Mouse (Mus musculus): ENCODE measurements around the gene Pax4.

The Pax4 gene

DNA sequence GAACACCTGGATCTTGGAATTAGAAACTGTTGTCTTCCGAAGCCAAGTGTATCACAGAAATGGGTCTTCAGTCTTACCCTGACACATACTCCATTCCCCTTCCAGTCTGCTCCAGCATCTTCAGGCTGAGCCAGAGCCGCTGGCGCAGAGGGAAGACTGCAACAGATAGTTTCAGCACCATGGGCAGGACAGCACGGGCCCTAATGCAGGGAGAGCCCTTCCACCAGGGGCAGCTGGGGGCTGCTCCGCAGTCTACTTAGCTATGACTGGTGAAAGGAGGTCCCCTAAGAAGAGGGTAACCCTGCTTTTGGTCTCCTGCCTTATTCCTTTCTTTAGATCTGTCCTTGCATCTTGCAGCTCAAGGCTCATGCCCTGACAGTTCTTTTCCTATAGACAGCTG, 1.3 kb upstream of the Pax4 start:
- DNase-seq (ENCODE audit: extremely low read depth, insufficient read length, low spot score) = no peak

DNA sequence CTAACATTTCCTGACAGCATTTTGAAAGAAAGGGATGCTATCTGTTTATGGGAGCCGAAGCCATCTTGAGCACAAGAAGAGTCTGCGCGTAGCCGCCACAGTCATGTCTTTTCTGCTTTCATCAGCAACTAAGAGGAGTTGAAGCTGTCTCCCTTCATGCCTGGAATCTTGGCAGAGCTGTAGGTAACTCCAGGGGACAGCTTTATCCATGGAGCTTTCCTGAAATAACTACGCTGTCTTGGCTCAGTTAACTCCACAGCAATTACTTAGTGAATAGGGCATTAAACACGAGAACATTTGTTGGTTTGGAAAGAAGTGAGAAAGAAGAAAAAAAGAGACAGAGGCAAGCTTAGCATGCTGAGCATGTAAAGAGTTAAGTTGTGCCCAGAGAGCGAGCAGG, 1.2 kb downstream of the Pax4 start:
- no peak for DNase-seq (ENCODE audit: extremely low read depth, insufficient read length, low spot score)

DNA sequence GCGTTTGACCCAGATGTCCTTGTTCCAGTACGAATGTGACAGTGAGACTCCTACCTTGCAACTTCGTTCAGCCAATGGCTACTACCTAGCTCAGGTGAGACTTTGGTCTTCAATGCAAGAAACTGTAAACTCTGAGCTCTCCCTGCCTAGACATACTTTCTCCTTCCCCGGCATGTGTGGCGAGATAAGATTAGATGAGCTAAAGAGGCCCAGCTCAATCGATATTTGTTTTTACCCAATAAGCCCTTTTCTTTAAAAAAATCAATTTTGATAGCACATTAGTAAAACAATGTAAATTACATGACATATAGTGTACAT, 17.7 kb downstream of the Pax4 start:
- DNase-seq (ENCODE audit: extremely low read depth, insufficient read length, low spot score) = no peak

DNA sequence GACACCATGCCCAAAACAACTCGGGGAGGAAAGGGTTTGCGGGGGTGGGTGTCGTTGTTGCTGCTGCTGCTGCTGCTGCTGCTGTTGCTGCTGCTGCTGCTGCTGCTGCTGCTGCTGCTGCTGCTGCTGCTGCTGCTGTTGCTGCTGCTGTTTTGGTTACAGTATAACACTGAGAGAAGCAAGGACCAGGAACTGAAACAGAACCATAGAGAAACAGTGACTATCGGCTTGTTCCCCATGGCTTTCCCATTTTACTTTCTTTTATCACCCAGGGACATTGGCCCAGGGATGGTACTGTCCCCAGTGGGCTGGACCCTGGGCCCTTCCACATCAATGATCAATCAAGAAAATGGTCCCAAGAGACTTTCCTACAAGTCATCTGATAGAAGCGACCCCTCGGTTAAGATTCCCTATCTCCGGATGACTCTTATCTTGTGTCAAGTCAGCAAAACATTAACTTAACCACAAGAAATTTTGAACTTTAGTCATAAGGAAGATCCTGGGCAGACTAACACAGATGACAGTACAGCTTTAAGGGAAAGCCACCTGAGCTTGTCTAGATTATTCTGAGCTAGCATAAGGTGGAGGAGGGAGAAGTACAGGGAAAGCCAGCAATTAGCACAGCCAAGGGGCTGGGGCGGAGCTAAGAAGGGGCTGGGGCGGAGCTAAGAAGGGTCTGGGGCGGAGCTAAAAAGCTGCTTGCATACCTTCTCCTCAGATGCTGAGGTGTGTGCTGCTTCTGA, 18.2 kb downstream of the Pax4 start:
- no peak for DNase-seq (ENCODE audit: extremely low read depth, insufficient read length, low spot score)

DNA sequence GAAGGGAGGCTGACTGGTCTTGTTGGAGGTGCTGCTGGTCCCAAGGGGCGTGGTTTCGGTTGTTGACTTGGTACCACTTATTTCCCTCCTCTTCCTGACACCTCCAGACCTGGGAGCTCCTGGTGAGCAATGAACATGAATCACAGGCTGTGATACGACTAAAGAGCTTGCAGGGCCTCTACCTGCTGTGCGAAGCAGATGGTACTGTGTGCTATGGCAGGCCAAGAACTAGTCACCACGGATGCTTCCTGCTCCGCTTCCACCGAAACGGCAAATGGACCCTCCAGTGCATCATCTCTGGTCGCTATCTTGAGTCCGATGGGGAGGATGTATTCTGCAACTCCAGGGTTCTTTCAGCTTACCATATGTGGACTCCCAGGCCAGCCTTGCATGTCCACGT, 19.3 kb downstream of the Pax4 start:
- no peak for DNase-seq (ENCODE audit: extremely low read depth, insufficient read length, low spot score)

DNA sequence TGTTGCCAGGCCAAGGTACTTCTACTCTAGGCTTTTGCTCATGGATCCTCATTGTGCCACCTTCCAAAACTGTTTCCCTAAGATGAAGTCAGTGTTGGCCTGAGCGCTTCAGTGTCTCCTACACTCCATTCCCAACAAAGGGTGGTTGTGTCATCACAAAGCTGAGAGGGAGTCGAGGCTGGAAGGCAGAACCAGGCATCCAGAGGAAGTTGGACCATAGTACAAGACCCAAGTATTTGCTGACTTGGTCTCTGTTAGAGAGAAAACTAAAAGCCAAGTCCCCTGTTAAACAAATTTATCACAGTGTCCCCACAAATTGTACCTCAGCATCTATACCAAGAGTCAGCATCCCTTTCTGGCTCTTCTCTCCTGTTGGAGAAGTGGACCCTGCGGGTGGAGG, 20.9 kb downstream of the Pax4 start, which contains the start of gene Gcc1:
Gene Gcc1 (minus strand): TSS at position 101 of the 400 bp plus-strand sequence.
- no peak for DNase-seq (ENCODE audit: extremely low read depth, insufficient read length, low spot score)

DNA sequence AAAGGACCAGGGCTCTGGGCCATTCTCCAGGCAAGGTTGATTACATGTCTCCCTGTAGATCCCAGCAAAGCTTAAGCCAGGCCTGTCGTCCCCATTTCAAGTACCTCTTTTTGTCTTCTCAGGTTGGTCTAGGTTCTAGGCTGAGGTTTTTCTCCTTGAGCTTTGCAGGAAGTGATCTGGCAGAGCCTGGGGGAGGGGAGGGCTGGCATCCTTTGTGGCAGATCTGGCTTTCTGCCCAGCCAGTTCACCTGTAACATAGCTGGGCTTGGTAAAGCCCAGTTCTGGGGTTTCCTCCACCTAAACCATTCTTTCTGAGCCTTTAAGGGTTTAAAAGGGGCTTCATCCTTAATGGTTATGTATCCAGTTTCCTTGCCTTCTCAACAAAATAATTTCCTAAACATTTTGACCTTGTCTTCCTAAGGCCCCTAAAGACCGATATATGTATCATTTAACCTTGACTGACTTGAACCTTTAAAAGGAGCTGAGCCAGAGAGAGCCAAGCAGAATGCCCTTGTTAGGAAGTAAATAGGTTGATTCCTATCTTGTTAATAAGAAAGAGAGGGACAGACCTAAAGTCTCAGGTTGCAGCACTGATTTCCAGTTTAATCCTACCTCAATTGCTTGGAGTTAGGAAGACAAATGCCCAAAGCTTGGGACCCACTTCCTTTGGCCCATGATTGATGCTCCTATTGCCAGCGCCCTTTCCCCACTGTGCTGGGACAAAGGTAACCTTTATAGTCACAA, 21.9 kb downstream of the Pax4 start, which contains the start of gene Fscn3:
Gene Fscn3 (plus strand): TSS at position 694 of the 744 bp plus-strand sequence.
- no peak for DNase-seq (ENCODE audit: extremely low read depth, insufficient read length, low spot score)

DNA sequence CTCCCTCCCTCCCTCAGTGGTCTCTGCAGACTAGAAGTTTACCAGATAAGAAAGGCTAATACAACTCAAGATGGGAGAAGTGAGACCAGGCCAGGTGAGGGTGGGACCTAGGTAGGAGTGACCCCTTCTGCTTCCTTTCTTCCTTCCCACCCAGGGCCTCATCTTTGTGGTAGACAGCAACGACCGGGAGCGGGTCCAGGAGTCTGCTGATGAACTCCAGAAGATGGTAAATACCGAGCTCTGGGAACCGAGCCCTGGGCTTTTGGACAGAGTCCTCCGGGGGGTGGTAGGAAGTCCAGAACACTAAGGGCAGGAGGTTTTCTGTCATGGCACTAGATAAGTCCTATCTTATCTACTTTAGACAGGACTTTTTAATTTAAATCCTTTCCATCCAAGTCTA, 24.1 kb downstream of the Pax4 start:
- DNase-seq (ENCODE audit: extremely low read depth, insufficient read length, low spot score) = no peak

DNA sequence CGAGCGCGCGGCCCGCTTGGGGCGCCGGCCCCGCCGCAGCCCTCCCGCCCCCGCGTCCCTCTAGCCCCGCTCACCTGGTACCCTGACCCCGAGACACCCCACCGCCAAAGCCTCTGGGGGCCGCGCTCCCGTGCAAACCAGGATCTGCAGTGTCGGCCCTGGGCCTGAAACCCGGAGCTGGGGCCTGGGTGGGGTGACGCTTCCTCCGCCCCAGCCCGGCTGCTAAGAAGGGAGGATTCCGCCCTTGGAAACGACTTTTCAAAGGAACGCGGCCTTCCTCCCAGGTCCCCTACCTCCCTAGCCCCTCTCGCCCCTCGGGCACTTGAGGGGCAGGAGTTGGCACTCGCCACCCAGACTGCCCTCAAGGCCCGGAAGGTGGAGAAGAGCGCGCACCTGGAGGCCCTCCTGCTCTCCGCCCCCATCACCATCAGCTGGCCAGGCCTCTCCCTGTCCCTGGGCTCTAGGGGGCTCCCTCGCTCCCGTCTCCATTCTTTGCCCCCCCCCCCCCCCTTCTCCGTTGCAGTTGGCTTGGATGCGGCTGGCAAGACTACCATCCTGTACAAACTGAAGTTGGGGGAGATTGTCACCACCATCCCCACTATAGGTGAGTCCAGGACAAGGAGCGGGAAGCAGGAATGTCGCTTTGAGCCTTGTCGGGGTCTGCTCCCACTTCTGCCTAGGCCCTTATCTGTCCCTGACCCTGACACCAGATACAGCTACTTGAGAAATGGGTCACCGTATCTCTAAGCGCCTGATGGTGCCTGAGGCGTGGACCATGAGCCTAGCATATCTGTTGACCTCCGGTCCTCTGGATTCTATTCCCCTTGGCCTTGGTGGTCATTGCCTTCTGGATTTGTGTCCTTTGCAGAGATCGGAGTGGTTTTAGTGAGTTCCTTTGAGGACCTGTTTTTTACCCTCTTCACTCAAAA, 25.1 kb downstream of the Pax4 start:
- DNase-seq (ENCODE audit: extremely low read depth, insufficient read length, low spot score) = peak; percentile 69

DNA sequence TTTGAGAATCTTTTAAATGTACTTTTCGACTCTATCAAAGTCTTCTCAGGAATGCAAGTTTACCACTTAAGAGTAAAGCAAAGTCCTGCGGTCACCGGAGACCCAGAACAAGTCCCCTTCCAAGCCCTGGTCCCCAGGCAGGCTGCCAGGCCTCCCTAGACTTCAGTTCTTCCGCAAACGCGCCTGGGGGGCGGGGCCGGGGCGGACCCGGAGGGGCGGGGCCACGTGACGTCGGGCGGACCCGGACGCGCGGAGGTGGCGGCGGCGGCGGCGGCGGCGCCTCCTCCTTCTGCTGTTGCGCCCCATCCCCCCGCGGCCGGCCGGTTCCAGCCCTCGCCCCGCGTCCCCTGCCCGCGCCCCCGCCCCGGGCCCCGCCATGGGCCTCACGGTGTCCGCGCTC, 25.8 kb downstream of the Pax4 start, which contains the start of gene Arf5:
Gene Arf5 (plus strand): TSS at position 248 of the 400 bp plus-strand sequence.
- peak; percentile 74 for DNase-seq (ENCODE audit: extremely low read depth, insufficient read length, low spot score)

DNA sequence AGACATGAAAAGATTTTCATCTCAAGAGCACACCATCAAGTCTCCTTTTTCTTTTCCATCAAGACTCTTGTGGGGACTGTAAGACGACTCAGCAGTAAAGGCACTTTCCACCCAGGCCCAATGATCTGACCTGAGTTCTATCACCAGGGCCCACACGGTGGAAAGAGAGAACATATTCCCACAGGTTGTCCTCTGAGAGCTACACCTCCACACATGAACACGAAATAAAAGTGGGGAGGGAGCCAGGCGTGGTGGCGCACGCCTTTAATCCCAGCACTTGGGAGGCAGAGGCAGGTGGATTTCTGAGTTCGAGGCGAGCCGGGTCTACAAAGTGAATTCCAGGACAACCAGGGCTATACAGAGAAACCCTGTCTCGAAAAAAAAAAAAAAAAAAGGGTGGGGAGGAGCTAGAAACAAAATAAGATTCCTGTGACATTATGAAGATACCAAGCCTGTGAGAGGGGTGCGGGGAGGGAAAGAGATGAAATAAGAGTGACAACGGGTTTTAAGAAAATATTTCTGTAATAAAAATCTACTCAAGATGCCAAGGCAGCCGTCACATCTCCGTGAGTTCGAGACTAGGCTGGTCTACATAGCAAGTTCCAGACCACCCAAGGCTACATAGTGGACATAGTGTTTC, 26.4 kb downstream of the Pax4 start:
- DNase-seq (ENCODE audit: extremely low read depth, insufficient read length, low spot score) = no peak

DNA sequence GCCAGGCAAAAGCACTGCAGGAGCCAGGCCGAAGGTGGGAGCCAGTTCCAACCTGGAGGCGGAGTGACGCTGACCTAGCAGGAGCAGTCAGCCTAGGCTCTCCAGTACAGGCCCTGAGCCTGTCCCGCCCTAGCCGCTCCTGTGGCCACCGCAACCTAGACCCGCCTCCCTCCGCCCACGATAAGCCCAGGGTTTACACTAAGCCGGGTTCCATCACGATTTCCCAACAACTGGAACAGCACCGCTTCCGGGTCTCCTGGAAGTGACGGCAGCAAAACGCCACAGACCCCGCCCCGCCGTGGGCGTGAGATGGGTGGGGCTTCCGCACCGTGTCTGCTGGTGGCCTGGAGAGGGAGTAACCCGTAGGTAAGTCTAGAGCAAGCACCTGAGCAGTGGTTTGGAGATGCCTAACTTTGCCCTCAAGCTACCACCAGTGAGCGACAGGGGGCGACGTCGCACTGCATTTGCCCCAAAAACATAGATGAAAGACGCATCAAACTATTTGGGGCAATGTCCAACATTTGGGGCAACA, 27.6 kb downstream of the Pax4 start:
- DNase-seq (ENCODE audit: extremely low read depth, insufficient read length, low spot score) = peak; percentile 99

DNA sequence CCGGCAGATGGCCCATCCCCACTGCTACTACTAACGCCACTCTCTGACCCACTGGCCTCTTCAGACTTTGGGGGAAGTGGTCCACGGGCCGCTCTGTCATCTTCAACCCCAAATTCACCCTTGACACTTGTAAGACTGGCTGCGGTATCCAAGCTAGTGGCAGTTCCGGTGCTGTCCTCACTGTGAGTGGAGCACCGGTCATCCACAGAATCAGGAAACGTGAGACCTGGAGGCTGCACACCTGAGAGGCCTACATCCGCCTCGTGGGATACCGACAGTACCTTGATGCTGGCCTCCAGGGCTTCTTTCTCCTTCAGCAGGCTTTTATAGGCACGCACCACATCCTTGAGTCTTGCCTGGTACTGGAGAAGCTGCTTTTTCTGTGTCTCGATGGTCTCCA, 28.3 kb downstream of the Pax4 start:
- no peak for DNase-seq (ENCODE audit: extremely low read depth, insufficient read length, low spot score)

DNA sequence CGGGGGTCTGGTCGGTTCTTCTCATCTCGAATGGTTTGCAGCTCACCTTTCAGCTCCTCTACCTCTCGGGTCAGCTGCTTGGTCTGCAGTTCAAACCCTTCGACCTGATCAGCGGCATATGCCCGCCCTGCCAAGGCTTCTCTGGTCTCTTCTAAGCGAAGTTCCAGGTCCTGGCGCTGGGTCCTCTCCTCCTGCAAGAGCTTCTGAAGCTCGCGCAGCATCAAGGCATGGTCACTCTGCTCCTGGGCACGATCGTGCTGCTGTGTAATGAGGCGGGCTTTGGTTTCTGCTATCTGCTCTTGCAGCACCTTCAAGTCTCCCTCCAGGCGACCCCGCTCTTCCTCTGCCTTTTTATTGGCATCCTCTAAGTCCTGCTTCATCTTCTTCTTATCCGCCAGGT, 28.8 kb downstream of the Pax4 start:
- no peak for DNase-seq (ENCODE audit: extremely low read depth, insufficient read length, low spot score)

DNA sequence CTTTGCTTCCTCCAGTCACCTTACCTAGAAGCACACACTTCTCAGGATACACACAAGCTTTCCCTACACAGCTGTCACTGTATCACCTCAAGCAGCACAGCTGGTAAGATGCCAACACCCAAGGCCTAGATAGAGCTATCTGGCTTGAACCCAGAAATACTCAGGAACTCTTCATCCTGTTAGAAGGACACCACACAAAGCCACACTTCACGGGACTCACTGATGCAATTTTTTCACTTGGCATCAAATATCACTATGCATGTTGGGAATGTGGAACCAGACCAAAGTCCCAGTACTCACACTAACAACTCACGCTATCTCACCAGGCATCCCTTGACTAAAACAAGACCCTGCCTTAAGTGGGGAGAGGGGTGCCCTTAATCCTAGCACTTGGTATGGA, 29.5 kb downstream of the Pax4 start:
- no peak for DNase-seq (ENCODE audit: extremely low read depth, insufficient read length, low spot score)

DNA sequence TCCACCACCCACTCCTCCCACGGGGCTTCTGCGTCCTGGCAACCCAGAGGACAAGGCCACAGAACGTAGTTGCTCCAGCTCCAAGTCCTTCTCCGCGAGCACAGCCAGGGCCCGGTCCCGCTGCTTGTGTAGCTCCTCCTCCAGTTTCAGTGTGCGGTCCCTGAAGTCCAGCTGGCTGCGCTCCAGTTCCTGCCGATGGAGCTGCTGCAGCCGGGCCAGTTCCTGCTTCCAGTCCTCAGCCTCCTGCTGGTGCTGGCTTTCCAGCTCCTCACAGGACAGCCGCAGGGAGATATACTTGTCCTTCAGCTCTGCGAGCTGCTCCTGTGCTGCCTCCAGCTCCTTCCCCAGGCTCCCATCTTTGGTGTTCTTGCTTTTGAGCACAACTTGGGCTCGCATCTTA, 30.7 kb downstream of the Pax4 start:
- DNase-seq (ENCODE audit: extremely low read depth, insufficient read length, low spot score) = no peak

DNA sequence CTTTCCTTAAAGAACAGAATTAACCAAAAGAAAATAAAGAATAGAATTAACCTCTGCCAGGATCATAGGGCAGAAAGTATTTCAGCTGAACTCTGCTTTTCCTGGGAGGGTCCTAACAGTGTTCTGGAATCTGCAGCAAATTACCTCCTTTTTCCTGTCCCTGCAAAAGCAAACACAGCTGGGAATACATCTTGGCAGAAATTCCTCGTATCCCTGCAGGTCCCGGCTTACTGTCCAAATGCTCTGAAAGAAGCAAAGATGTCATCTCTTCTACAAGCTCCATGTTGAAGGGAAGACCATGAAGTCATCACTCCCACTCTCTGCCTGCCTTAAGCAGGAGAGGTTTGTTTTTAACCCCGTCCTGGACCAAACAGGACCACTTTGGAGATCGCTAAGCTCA, 32.2 kb downstream of the Pax4 start:
- no peak for DNase-seq (ENCODE audit: extremely low read depth, insufficient read length, low spot score)

DNA sequence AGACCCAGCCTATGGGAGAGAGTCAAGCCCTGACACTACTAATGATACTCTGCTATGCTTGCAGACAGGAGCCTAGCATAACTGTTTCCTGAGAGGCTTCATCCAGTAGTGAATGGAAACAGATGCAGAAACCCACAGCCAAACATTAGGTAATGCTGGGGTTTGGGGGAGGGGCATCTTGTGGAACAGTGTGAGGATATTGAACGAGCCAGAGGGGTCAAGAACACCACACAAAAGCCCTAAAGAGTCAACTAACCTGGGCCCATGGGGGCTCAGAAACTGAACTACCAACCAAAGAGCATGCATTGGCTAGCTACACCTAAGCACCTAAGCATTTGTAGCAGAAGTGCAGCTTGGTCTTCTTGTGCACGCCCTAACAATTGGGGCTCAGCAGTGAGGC, 37.9 kb downstream of the Pax4 start:
- no peak for DNase-seq (ENCODE audit: extremely low read depth, insufficient read length, low spot score)

DNA sequence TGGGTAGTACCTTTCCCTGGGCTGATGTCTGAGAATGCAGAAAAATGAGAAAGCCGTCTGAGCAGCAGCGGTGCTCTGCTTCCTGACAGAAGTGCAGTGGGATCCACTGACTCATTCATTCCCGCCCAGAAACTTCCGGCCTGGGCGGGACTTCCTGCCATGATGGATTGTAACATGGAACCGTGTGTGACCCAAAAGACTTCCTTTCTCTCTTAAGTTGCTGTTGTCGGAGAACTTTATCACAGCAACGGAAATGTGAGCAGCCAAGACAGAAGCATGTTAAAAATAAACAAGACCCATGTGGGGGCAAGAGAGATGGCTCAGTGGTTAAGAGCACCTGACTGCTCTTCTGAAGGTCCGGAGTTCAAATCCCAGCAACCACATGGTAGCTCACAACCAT, 39.1 kb downstream of the Pax4 start:
- no peak for DNase-seq (ENCODE audit: extremely low read depth, insufficient read length, low spot score)

DNA sequence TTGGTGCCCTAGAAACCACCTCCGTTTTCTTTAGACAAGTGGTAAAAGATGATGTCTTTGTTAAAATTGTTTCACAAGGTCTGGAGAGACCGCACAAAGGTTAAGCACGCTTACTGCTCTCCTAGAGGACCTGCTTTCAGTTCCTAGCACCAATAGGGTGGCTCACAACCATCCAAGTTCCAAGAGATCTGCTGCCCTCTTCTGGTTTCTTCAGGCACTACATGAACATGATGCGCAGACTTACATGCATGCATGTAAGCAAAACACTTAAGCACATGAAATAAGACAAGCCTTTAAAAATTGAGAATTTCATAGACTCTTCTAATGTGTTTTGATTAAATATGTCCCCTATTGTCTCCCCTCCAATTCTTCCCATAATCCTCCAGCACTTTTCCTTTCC, 49.4 kb downstream of the Pax4 start:
- no peak for DNase-seq (ENCODE audit: extremely low read depth, insufficient read length, low spot score)

DNA sequence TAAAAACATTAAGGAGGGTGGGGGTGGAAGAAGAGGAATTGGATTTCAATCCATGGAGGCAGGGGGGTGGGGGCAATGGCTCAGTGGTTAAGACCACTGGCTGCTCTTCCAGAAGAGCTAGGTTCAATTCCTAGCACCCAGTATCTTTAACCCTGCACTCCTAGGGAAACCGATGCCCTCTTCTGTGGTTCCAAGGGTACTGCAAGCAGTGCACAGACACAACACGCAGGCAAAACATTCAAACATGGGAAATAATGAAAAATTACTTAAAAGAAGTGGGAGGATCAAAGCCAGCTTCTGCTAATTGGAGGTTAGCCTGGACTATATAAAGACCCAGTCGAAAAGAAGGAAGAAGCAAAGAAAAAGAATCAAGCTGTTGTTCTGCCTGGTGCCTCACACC, 50.4 kb downstream of the Pax4 start:
- DNase-seq (ENCODE audit: extremely low read depth, insufficient read length, low spot score) = no peak
